Mouse (Mus musculus) forebrain, embryonic 16.5 days (tissue): ENCODE measurements at regions not wholly inside any gene's neighbourhood (a gene's known extent, or its start where the extent isn't known, plus 50 kb on each side); places are given as distances from the start of the nearest gene placed in this dataset.

Source experiments
- ATAC-seq: fragments of 200-750 bp; cut with Nextera tagmentation; 2 replicates; pipeline ENCODE4 v1.8.0; 2017; ENCODE audit warnings: mild to moderate bottlenecking, moderate library complexity
- H3K27ac ChIP-seq: fragments of 300-500 bp; sonication (generic); 2 replicates; pipeline ENCODE4 v1.5.1; 2014; ENCODE audit warnings: low read length, control low read depth
- H3K27me3 ChIP-seq: fragments of 300-500 bp; sonication (generic); replicated peaks from 2 replicates; pipeline ENCODE4 v1.6.1; 2014; ENCODE audit warnings: low read length; ENCODE audit not compliant: control insufficient read depth, insufficient read depth
- H3K36me3 ChIP-seq: fragments of 300-500 bp; sonication (generic); 2 replicates; pipeline ENCODE4 v1.6.1; 2014; ENCODE audit not compliant: control insufficient read depth, insufficient read depth
- H3K4me1 ChIP-seq: fragments of 300-500 bp; sonication (generic); replicated peaks from 2 replicates; pipeline ENCODE4 v1.6.1; 2014; ENCODE audit warnings: low read length; ENCODE audit not compliant: control insufficient read depth, insufficient read depth
- H3K4me2 ChIP-seq: fragments of 300-500 bp; sonication (generic); 2 replicates; pipeline ENCODE4 v1.6.1; 2014; ENCODE audit warnings: mild to moderate bottlenecking, low read length, control low read depth
- H3K4me3 ChIP-seq: fragments of 300-500 bp; sonication (generic); replicated peaks from 2 replicates; pipeline ENCODE4 v1.5.1; 2014; ENCODE audit warnings: mild to moderate bottlenecking, low read length, control low read depth
- H3K9ac ChIP-seq: fragments of 300-500 bp; sonication (generic); replicated peaks from 2 replicates; pipeline ENCODE4 v1.6.1; 2014; ENCODE audit warnings: low read depth, low read length, control low read depth
- H3K9me3 ChIP-seq: fragments of 300-500 bp; sonication (generic); 2 replicates; pipeline ENCODE4 v1.6.1; 2016; ENCODE audit warnings: low read length; ENCODE audit not compliant: control insufficient read depth
- WGBS: fragments of 180-500 bp; shearing (Covaris S2); extraction: QIAGEN DNeasy Blood & Tissue Kit; methylation state at CpG from one replicate; pipeline ENCODE4 v1.1.7; 2014; 5-methylcytosine and 5-hydroxymethylcytosine counted together

GRCm38 (mm10) chrX:132800441-132800840 lies 888.3 kb downstream of the Pcdh19 start:
- H3K4me1 ChIP-seq: no peaks in the 10 kb centered on the region
- WGBS: 75% methylated on average over 1 of the region's 1 CpGs
- no peak overlapping the region for H3K4me2 ChIP-seq
- no peak overlapping the region for H3K9ac ChIP-seq
- H3K27me3 ChIP-seq: no peaks in the 10 kb centered on the region
- no peak overlapping the region for H3K27ac ChIP-seq
- H3K36me3 ChIP-seq: no peaks in the 10 kb centered on the region
- ATAC-seq: no peak
- no peaks in the 10 kb centered on the region for H3K9me3 ChIP-seq
- no peak overlapping the region for H3K4me3 ChIP-seq

- H3K27ac ChIP-seq: no peak overlapping the region
- no peaks in the 10 kb centered on the region for H3K27me3 ChIP-seq
- no peak overlapping the region for H3K9ac ChIP-seq
- 31% methylated on average over 2 of the region's 2 CpGs for WGBS
- H3K4me2 ChIP-seq: no peak overlapping the region
- no peaks in the 10 kb centered on the region for H3K9me3 ChIP-seq
- ATAC-seq: peak; percentile 81
- H3K4me3 ChIP-seq: no peak overlapping the region
- no peaks in the 10 kb centered on the region for H3K36me3 ChIP-seq
- H3K4me1 ChIP-seq: no peaks in the 10 kb centered on the region
Measured at GRCm38 (mm10) chrX:132789929-132790556, 898.7 kb downstream of the Pcdh19 start.
